Mouse (Mus musculus): ENCODE measurements at regions not wholly inside any gene's neighbourhood (a gene's known extent, or its start where the extent isn't known, plus 50 kb on each side); places are given as distances from the start of the nearest gene placed in this dataset.

- TF ChIP-seq CTCF (IDR thresholded peaks at IDR 0.05; ENCODE audit: borderline replicate concordance, extremely low read depth, insufficient read depth, insufficient read length) (no peak), POLR2A (IDR thresholded peaks at IDR 0.05; ENCODE audit: borderline replicate concordance, extremely low read depth, insufficient read depth, insufficient read length, poor library complexity, severe bottlenecking) (no peak)
Measured at GRCm38 (mm10) chr6:31917411-31918131, 132.5 kb upstream of the 1700012A03Rik start.
